Mouse (Mus musculus): Measurements from ENCODE around the gene Dhdds.

Dhdds gene

DNA sequence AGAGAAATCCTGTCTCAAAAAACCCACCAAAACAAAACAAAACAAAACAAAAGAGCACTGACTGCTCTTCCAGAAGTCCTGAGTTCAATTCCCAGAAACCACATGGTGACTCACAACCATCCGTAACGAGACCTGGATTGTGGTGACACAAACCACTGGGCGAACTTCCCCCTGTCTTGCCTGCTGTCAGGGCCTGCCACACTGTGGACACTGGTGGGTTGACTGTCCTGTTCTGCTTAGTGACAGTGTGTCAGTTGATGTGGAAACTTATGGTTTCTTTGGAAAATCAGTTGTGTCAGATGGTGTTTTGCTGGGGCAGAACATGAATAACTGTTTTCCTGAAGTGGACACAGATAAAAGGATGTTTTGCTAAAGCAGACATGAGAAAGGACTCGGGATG, 58.0 kb downstream of the Dhdds start:
- DNase-seq, result no peak

DNA sequence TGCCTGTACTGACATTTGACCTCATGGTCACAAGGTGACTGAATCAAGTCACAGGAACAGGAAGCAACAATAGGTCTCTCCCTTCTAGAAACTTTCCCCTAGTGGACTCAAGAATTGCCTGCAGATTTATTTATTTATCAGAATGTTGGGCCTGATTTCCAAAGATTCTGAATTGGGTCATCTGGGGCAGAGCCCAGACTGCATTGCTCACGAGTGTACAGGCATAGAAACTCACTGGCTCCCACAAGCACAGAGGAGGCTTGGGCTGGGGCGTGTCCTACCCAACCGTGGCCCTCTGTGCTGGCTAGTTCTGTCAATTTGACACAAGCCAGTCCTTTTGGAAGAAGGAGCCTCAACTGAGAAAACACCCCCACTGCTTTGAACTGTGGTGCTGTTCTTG, 59.1 kb downstream of the Dhdds start:
- DNase-seq, result no peak

DNA sequence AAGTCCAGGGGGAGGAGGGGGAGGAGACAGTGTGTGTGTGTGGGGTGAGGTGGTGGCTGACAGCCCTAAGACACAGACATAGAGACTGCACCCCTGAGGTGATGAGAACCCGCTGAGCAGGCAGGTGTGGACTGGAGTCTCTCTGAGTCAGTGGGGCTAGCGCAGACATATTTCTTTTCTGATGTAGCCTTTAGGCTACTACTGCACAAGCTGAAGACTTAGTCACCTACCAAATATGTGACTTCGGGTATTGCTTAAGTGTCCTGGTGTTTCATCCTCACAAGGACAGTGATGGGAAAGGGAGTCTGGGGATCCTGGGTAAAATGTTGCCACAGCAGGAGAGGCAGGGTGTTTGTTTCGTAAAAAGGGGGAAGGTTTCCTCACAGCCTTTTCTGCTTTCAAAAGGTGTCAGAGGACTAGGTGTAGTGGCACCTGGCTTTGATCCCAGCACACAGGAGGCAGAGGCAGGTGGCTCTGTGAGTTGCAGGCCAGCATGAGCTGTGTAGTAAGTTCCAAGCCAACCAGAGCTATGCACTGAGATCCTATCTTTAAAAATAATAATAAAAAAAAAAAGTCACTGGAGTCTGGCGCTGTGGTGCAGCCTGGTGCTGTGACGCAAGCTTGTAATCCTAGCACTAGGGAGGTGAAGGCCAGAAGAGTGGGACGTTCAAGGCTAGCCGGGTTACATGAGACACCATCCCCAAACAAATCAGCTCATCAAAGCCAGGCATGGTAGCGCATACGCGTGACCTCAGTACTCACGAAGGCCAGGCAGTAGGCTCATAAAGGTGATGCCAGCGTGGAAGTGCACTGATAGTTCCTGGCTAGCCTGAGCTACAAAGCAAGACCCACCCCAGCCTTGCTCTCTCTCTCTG, 60.1 kb downstream of the Dhdds start:
- no peak for DNase-seq

DNA sequence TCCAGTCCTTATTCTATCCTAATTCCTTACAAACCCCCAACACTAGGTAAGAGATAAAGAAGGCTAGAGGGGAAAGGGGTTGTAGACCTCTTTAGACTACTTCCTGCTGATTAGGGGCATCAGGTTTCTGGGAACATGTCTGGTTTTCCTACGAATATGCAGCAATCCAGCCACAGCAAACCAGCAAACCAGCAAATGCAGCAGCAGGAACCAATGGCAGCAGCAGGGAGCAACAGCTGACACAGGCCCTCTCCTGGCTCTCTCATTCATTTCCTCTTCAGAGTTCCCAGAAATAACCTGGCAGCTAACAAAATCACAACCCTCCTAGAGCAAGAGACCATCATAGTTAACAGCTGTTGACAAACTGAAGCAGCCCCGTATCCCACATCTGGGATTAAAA, 62.6 kb downstream of the Dhdds start:
- DNase-seq, result no peak

DNA sequence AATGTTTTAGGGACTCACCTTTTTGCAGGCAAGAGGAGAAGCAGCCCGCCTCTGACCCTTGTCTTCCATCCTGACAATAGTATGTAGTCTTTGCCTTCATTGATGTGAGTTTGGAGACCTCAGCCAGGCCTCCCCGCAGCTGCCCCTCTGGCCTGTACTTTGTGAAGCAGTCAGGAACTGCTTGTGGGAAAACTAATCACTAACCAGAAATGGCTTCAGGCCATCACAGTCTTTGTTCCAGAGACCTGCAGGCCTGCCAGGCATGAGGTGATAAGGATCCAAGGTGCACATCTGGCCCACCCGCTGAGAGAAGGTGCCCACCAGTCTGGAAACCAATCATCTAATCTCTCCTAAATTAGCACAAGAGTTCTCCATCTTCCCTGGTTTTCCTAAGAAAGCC, 68.9 kb downstream of the Dhdds start:
- DNase-seq, result no peak

DNA sequence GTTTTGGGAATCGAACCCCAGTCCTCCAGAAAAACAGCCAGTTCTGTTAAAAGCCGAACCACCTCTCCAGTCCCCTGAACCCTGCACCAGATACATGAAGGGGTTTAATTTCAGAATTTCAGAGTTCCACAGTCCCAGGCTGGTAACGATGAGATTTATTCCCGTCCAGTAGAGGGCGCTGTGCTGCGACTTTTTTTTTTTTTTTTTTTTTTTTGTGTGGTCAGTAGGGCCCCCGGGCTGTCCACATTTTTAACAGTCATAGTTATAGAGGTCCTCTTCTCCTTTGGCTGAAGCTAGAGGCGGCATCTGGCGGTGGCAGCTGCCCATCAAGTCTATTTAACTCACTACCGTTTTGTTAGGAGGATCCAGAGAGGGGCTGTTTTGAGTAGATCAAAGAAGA, 69.4 kb downstream of the Dhdds start:
- no peak for DNase-seq

DNA sequence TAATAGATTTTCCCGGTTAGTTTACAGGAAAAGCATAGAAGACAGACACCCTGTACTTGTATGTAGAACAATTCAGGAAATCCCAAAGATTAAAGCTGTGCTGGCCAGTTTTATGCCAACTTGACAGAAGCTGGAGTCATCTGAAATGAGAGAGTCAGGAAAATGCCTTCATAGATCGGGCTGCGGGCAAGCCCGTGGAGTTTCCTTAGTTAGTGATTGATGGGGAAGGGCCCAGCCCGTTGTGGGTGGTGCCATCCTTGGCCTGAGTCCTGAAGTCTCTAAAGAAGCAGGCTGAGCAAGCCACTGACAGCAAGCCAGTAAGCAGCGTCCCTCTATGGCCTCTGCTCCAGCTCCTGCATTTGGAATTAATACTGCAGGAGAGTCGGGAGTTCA, 71.4 kb downstream of the Dhdds start:
- DNase-seq, result no peak

DNA sequence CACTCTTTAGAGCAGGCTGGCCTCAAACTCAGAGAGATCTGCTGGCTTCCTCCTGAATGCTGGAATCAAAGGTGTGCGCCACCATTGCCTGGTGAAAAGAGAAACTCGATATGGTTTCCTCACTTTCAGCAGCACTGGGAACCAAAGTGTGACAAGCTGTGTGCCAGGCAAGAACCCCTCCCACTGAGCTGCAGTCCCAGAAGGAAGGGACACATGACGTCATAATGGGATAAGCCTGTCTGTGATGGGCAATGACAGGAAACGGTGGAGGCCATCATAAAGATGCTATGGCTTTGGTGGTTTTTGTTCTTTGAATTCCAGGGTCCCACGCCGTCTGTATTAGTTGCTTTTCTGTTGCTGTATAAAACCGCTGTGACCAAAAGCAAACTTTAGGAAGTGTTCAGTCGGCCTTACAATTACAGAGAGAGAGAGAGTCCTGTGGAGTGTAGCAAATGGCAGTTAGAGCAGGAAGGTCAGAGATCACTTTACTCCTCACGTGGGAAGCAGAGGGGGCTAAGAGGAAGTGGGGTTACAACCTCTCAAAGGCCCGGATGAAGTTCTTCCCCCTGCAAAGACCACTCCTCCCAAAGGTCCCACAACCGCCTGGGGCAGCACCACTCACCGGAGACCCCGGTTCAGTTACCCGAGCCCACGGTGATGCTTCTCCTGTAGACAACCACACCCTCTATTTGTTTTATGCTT, 72.0 kb downstream of the Dhdds start:
- no peak for DNase-seq

DNA sequence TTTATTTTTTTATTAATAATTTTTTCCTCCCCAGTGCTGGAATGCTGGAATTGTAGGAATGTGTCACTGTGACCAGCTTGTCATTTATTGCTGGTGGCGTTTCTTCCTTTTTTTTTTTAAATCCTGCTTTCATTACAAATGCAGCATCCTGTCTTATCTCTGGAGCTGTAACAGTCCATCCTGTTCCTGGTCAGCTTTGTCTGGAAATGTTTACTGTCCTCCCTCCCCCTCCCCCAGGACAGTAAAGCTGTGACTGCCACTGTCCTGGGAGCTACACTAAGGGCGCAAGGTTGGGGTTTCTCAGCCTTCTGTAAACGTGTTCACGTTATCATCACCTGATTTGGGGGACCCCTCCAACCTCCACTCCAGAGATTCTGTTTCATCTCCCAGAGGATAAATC, 75.5 kb downstream of the Dhdds start:
- no peak for DNase-seq

DNA sequence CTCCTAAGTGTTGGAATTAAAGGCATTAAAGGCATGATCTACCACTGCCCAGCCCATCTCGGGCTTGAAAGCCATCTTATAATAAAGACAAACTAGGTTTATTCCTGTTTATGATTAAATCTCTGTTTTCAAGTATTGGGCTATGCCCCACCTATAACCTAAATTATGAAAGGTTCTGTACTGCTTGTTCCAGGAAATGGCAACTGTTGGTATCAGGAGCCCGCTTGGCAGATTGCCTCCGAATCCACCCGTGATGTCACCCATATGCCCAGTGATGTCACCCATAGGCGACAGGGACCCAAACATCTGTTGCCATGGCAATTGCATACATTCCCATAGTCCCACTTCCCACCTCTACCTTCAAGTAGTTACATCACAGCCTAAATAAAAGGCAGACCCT, 77.0 kb downstream of the Dhdds start:
- no peak for DNase-seq

All from right cerebral cortex, postnatal 14 days (tissue).